Mouse (Mus musculus): ENCODE data around the gene Kif26a.
A peak's percentile ranks its signal among the peaks of the same experiment; 100 is the strongest.

Gene Kif26a

DNA sequence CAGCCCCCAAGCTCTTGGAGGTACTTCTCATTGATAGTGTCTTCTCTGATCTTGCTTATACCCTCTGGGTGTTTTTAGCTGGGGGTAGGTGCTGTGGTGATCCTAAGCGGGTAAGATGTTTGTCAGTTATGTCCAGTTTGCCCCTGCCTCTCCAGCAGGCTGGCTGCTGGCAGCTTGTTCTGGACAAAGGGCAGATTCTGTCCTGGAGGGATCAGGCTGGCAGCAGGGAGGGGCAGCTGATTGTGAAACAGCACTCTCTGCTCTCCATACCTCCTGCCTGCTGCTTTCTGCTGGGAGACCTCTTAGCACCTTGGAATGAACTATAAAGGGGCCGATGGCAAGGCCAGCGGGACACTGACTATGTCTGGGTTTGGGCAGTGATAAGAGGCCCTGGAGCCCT is 71.7 kb downstream of the Kif26a start:
- DNase-seq (ENCODE audit: low read depth, low spot score): no peak

DNA sequence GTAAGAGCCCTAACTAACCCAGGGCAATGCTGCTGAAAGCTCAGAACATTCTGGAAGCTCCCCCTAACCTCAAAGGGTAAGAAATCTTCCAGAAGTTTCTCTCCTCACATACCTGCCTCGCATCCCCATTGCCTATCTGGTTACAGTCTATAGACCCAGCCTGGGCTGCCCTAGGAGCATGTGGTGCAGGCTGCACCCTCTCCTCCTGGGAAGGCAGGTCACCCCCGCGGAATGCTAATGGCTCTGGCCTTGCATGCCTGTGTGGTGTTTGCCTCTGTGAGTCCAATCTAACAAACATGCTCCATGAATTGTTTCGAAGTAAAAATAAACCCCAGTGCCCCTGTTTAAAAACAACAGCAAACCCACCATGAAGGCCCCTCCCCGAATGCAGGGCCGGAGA is 75.3 kb downstream of the Kif26a start:
- no peak for DNase-seq (ENCODE audit: low read depth, low spot score)

DNA sequence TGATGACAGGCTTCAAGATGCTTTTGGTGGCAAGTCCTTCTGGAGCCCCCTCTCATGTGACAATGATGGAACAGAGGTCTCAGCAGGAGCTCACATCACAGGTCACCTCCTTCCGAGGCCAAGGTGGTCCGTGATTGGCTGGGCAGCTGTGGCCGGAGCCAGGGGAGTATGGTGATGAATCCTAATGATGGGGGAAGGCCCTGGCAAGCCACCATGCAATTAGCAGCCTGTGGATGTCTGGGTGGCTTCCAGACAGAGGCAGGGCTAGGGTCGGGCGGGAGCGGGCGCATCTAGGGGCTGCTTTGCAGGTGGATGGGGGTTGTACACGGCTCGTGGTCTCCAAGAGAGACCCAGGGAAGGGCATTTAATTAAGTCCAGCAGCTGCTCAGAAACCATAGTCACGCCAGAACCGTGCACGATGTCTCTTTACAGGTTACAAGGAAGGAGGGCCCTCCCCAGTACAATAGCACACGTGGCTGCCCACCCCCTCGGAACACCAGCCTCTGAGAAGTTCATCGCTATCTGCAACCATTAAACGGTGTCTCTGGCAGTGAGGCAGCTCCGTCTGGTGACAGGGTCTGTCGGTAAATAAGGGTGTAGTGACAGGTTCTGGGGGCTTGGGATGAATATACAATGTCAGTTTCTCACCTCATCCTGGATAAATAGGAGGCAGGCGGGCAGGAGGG is 75.9 kb downstream of the Kif26a start:
- DNase-seq (ENCODE audit: low read depth, low spot score): peak; percentile 29

DNA sequence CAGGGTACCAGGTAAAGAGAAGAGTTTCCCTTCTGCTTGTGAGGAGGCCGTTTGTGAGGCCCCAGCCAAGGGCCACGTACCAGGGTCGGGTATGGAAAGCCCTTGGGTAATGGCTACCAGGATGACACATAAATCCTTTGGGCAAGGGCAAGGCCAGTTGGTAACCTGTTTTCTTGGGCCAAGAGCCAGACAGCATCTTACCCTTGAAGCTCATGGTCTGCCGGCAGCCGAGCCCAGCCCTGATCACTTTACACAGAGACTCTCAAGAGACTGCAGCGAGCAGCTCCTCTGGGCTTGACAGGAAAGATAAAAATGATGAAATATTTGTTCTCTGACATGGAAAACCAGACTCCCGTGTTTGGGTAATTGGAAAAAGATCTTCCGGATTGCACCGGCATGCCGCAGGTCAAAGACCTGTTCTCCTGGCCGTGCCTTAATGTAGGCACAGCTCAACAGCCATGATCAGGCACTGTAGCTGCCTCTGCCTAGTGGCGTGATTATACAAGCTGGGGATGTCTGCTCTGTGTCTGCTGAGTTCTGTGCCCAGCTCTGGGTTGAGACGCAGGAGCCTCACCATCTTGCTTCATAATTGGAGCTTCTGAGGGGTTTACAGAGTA is 77.8 kb downstream of the Kif26a start:
- no peak for DNase-seq (ENCODE audit: low read depth, low spot score)

DNA sequence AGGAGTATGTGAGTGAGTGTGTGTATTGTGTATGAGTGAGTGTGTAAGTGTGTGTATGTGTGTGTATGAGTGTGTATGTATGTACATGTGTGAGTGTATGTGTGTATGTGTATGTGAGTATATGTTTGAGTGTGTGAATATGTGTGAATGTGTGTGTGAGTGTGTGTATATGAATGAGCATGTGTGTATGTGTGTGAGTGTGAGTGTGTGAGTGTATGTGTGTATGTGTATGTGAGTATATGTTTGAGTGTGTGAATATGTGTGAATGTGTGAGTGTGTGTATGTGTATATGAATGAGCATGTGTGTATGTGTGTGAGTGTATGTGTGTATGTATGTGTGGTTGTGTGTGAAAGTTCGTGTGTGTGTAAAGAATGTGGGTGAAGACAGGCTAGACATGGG is 80.2 kb downstream of the Kif26a start:
- no peak for DNase-seq (ENCODE audit: low read depth, low spot score)

DNA sequence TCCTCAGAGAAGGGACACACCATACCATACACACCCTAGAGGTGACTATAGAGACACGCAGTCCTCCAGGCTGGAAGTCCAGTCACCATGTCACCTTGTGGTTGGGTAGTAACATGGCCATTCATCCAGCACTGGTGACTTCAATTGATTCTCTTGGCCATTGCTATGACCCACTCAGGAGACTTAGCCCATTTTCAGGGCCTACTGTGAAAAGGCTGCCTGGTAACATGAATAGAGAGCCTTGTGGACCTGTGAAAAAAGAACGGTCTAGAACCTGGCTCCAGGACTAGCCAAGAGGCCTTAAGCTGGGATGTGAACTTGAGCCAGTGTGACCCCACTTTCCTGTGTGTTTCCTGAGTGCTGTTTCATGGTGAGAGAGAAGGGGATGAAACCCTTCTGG is 80.6 kb downstream of the Kif26a start:
- no peak for DNase-seq (ENCODE audit: low read depth, low spot score)

DNA sequence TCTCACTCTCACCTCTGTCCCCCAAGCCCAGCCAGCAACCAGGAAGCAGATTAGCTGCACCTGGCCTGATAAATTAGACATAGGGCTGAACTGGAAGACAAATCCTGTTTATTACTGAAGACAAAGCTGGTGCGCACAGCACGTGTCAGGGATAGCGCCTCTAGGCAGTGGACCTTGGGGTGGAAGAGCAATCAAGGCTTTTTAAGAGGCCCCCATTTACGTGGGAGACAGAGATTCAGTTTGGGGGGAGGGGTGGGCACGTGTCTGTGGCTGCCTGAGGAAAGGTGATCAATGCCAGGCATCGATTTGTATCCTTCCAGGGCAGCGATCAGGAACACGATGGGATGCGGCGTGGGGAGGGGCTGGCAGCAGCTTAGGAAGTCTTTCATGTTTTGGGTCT is 83.1 kb downstream of the Kif26a start:
- DNase-seq (ENCODE audit: low read depth, low spot score): no peak

DNA sequence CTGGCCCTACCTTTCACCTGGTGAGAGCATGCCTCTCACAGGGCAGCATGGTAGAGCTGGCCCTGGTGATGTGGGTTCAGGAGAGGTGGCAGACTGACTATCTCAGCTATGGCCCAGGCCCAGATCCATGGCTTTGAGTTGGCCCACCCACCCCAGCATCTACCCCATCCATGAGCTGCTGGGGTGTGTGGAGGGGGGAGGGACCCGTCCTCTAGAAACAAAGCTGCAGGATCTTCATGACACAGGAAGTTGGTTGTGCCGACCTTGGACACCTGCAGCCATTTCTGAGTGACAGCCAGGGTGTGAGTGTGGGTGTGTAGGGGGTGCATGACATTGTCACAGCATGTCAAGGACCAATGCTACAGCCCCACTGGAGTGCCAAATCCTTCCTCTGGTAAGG is 84.2 kb downstream of the Kif26a start:
- DNase-seq (ENCODE audit: low read depth, low spot score): no peak
